Mouse (Mus musculus) embryo, embryonic 11.5 days (tissue): ENCODE measurements around the gene Abca2.
"Not testable (repeated sequence)": the region's sequence is repeated elsewhere in the genome, so short reads cannot be mapped to it uniquely, and the experiment has no call there.

Experiments
- DNase-seq: peaks from one replicate; pipeline ENCODE4 v3.0.0-alpha.2; 2012; ENCODE audit warnings: low read depth, low spot score

Abca2 gene

DNA sequence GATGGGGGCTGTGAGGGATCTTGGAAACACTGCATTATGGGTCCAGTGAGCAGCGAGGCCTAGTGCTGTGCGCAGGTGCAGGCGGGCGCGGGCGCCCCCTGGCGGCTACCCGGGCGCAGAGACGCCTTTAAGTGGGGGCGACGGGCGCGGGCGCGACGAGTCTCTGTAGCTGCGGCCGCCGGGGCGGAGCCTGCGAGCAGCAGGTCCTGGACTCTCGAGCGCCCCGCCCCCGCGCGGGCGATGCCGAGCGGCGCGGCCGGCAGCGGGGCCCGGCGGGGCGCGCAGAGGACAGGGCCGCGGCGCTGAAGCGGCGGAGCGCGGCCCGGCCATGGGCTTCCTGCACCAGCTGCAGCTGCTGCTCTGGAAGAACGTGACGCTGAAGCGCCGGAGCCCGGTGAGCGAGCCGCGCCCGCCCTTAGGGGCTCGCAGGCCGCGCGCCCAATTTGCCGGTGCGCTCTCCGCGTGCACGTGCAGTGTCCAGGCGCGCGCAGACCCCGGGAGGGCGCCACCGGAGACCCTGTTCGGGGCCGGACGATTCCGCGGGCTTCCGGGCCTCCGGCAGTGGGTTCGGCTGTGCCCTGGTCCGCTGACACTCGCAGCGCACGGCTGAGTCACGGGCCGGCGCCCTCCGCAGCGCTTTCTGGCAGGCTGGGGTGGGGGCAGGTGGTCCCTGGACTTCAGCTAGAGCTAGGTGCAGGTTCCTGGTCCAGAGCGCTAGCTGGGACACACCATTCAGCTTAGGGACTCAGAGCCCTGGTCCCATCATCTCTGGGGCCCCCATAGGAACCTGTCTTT lies at the start of gene Abca2:
Gene Abca2, plus strand, starts transcription at position 262 of the 795 bp plus-strand sequence.
- peak; percentile 83 for DNase-seq

DNA sequence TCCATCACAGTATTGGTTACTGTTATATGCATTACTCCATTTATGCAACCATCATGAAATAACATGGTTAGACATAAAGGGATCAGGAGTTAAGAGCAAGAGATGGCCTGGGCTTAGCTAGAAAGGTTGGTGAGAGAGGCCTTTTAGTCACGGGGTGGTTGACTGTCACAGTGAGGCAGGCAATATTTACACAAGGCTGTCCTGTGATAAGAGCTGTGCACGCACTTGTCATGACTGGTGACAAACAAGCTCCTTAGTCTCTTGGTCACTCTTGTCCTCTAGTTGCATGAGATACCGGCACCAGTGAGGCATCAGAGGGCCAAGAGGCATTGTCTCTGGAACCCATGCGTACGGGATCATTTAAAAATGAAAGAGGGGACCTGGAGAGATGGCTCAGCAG lies 44.0 kb upstream of the Abca2 start:
- DNase-seq = no peak

DNA sequence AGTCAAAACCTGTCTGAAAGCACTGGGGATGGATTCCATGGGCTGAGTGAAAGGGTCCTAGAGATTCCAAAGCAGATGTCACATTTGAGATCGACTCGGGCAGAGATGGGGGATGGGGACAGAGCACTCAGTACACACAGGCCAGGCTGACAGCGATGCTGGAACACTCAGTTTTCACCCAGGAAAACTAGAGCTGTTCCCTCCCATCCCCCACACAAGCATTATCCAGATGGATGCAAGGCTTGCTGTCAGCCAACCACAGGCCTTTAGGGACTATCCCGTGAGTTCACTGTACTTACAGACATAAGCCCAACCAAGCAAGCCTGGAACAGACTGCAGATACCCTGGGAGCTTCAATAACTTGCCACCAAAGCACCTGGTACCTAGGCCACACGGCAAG lies 37.2 kb upstream of the Abca2 start:
- no peak for DNase-seq

DNA sequence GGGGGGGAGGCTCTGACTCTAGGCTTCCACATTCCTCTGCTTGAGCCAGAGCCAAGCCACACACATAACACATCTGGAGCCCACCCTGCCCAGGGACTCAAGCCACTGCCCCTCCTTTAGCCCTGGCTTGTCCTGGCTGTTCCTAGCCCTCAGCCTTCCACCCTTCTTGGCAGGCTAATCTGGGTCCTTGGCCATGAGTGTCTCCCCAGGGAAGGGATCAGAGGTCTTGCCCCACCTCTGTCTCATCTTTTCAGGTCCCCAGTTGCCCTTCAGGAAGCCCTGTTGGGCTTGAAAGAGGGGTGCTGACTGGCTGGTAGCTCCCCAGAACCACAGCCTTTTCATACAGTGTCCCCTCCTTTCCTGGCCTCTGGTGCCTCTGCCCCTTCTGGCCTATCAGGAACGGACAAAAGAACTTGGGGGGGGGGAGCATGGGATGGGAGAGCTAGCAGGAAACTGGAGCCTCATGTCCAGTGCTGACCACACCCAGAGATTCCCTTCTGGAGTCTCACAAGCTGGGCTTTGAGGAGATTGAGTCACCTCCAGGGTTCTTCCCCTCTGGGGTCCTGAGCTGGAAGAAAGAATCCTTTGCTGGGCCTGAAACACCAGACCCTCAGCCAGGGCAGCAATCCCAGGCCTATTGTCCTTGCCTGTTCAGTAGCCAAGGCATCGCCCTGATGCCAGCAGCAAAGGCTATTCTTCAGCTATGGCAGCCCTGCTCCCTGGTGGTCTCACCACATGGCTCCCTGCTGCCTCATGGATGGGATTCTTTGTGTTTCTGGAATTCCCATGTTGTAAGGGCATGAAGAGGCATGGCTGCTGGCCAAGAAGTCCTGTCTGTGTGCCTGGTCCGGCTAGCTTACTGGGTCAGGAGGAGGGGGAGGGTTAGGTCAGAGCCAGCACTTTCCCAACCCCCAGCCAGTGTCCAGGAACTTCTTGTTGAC lies 34.0 kb upstream of the Abca2 start:
- no peak for DNase-seq

- no peak for DNase-seq
These were observed 32.5 kb upstream of the Abca2 start, which contains the start of gene Entpd2 for GRCm38 (mm10) chr2:25395721-25396596. TSS of gene Entpd2 (plus strand) at chr2:25395874.

GRCm38 (mm10) chr2:25396597-25396983 lies 31.9 kb upstream of the Abca2 start:
- DNase-seq = no peak

- DNase-seq = no peak
These were observed 31.5 kb upstream of the Abca2 start for GRCm38 (mm10) chr2:25397010-25397409.

DNA sequence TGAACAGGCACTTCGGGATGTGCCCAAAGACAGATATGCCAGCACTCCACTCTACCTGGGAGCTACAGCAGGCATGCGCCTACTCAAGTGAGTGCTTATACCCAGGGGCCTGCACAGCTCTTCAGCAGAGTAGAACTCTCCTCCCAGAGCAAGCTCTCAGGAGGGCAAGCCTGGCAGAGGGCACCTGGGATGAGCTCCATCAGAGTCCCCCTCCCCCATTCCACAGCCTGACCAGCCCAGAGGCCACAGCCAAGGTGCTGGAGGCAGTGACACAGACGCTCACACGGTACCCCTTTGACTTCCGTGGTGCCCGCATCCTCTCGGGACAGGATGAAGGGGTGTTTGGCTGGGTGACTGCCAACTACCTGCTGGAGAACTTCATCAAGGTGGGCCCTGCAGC lies 30.4 kb upstream of the Abca2 start:
- DNase-seq = no peak

GRCm38 (mm10) chr2:25399051-25399450 lies 29.5 kb upstream of the Abca2 start, which contains the start of gene Npdc1:
TSS of gene Npdc1 (plus strand) at chr2:25399351.
- DNase-seq = no peak

GRCm38 (mm10) chr2:25400291-25400690 lies 28.2 kb upstream of the Abca2 start:
- no peak for DNase-seq

DNA sequence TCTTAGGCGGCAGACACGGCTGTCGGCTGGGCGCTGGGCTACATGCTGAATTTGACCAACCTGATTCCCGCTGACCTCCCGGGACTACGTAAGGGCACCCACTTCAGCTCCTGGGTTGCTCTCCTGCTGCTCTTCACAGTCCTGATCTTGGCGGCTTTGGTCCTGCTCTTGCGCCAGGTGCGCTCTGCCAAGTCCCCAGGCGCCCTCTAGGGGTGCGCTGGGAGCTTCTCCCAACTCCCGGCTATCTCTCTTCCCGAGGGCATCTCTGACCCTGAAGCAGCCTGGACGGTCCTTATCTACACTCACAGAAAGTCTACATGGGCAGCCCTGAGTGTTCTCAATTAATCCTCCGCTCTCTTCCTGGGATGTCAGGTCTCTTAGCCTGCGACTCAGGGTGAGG lies 27.7 kb upstream of the Abca2 start:
- no peak for DNase-seq

DNA sequence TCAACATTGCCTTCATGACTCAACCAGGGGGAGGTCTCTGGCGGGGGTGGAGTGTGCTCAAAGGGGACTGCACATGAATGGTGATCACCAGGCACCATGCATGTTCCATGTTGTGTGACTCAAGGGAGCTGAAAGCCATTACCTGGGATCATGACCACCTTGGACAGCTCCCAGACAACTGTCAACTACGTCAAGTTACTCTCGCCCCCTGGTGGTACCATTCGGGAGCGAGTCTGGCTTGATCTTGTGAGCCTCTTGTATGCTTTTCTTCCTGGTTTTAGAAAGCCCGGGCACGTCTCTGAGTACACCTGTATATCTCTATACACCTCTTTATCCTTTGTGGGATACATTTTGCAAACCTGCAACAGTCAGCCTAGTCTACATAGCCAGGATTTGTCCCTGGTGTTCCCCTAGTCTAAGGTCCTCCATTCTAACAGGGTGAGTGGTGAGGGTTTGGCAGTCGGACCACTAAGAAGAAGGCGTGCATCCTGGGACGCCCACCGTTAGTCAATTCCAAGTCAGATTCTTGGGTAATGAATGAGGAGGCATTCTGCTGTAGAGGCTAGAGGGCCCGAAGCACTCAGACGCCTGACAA lies 26.0 kb upstream of the Abca2 start:
- peak; percentile 82 for DNase-seq

DNA sequence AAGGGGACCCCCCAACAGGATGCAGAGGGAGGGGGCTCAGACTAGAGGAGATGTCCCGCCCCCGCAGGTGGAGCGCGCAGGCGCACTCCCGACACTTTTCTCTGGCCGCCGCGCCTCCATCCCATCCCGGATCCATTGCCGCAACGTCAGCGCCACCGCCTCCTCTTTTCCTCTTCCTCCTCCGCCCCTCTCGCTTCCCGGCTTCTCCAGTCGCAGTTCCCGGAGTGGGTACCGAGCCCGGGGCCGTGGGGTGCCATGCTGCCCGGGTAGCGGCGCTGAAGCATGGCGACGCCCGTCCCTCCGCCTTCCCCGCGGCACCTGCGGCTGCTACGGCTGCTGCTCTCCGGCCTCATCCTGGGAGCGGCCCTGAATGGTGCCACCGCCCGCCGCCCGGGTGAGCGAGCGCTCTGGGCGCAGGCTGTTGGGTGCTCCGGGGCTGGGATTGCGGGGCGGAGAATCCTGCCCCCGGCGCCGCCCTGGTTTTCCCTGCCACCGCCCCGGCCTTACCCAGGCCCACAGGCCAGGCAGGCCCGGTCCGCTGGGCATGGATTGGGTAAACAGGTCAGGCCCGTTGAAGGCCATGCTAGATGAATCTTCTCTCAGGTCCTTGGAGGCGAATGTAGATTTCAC lies 25.4 kb upstream of the Abca2 start:
- no peak for DNase-seq

GRCm38 (mm10) chr2:25403994-25404393 lies 24.5 kb upstream of the Abca2 start:
- no peak for DNase-seq

DNA sequence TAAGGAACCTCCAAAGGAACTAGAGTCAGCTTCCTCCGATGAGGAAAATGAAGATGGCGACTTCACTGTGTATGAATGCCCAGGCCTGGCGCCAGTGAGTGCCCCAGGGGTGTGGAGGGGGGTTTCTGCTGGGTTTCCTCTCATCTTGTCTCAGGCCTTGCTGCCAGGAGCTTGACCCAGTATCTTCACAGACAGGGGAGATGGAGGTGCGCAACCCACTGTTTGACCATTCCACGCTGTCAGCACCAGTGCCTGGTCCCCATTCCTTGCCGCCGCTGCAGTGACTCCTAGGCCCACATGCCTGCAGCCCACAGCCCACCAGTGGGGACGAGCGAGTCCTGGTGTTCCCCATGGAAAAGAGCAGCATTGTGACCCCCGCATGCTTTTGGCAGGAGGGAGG lies 19.6 kb upstream of the Abca2 start:
- DNase-seq = no peak

- DNase-seq = not testable (repeated sequence)
These were observed 15.1 kb upstream of the Abca2 start for GRCm38 (mm10) chr2:25413436-25413835.

DNA sequence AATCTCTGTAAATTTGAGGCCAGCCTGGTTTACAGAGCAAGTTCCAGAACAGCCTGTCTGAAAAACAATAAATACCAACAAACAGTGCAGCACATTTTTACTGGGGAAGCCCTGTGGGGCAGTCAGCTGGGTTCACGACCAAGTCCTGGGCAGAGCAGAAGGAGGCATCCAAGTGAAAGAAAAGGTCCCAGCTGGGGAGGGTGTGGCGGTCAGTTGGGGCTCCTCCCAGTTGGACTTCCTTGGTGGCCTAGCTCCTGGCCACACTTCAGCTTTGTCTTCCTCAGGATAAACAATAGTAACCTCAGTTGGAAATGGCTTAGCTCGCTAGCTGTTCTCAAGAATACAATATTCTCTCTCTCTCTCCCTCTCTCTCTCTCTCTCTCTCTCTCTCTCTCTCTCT lies 11.1 kb upstream of the Abca2 start:
- DNase-seq = no peak

- DNase-seq = peak; percentile 62
These were observed 6.6 kb upstream of the Abca2 start for GRCm38 (mm10) chr2:25421896-25422295.

- no peak for DNase-seq
These were observed 5.7 kb upstream of the Abca2 start, which contains the start of gene Fut7 for GRCm38 (mm10) chr2:25422587-25423410. TSS of gene Fut7 (plus strand) at chr2:25423267.

- DNase-seq = no peak
These were observed 4.9 kb upstream of the Abca2 start for GRCm38 (mm10) chr2:25423626-25424025.
